In genomic region chr2:3348919-3349318, GRCm38 (mm10) we compare ENCODE assay signal across 9 mouse cellular contexts. TPM values are rescaled to one million over a fixed set of nuclear protein-coding genes. Genes with fewer than 3 reads are reported as not detected.
DNase-seq lines count a peak whose midpoint lies in the region; ATAC-seq and TF ChIP-seq lines count a peak whose summit lies in the region.
"Had no signal": no experiment of that assay in that cellular context is flagged by ENCODE, and none has a peak within 500 bp of the region (broad histone marks: within the 10 kb centered on the region; RNA-seq: fewer than 3 reads in every experiment).

No protein-coding gene starts in this region.

- H3K27me3 ChIP-seq in heart, embryonic 12.5 days (replicated peaks): peaks cover 11% of the 10 kb centered on the region; the same call in 1 of the 2 replicates
- H3K27me3 ChIP-seq in spleen, adult 2 months (ENCODE audit: control insufficient read depth, insufficient read depth, low read length): no peaks in the 10 kb centered on the region

- no peak overlapping the region for H3K4me2 ChIP-seq in heart, embryonic 12.5 days
- H3K4me2 ChIP-seq: neural tube, embryonic 13.5 days had no signal

- 0 out of 2 replicates have a peak, but pooled peaks have one; percentile 19 for TF ChIP-seq CTCF in spleen, adult 2 months (IDR thresholded peaks at IDR 0.05; ENCODE audit: extremely low read depth, insufficient read depth, insufficient read length, insufficient replicate concordance)

- no peak for TF ChIP-seq POLR2A in spleen, adult 2 months (IDR thresholded peaks at IDR 0.05; ENCODE audit: low read depth, low read length)

- peak; percentile 28 to 42 for DNase-seq in heart, postnatal 10 days
- DNase-seq in spleen, adult 2 months (ENCODE audit: low read depth in 1 of 2, low spot score in 2 of 2): peak in 1 of 2 experiments; percentile 7
- DNase-seq in spleen, postnatal 10 days (ENCODE audit: low spot score in 2 of 2): no peak
- peak; percentile 64 for DNase-seq in embryo, embryonic 10 days (ENCODE audit: low spot score)
- peak; percentile 34 for DNase-seq in mesoderm, embryonic 11.5 days (ENCODE audit: low read depth, low spot score)
- no peak for DNase-seq in gastrocnemius, postnatal 4 days (ENCODE audit: low spot score in 2 of 2)
- no peak for DNase-seq in layer of hippocampus, adult 8-10 months (ENCODE audit: low spot score in 2 of 2)

- H3K9me3 ChIP-seq in heart, embryonic 12.5 days (replicated peaks): peaks cover 4% of the 10 kb centered on the region; the same call in 1 of the 2 replicates
- H3K9me3 ChIP-seq: neural tube, embryonic 13.5 days had no signal

- no peak overlapping the region for H3K4me3 ChIP-seq in heart, embryonic 12.5 days
- H3K4me3 ChIP-seq in spleen, adult 2 months (ENCODE audit: extremely low read depth, insufficient read depth, insufficient read length): no peak overlapping the region
- H3K4me3 ChIP-seq: neural tube, embryonic 13.5 days had no signal

- WGBS in heart, embryonic 12.5 days: 22% methylated on average over 3 of the region's 3 CpGs
- WGBS in spleen, adult 2 months: 18% methylated on average over 3 of the region's 3 CpGs

- no peaks in the 10 kb centered on the region for H3K36me3 ChIP-seq in heart, embryonic 12.5 days
- H3K36me3 ChIP-seq in spleen, adult 2 months (ENCODE audit: control insufficient read depth, insufficient read depth, low read length): no peaks in the 10 kb centered on the region
- H3K36me3 ChIP-seq: neural tube, embryonic 13.5 days had no signal

- H3K4me1 ChIP-seq in heart, embryonic 12.5 days (replicated peaks): no peaks in the 10 kb centered on the region
- no peaks in the 10 kb centered on the region for H3K4me1 ChIP-seq in spleen, adult 2 months (ENCODE audit: control insufficient read depth, insufficient read depth, insufficient read length)
- H3K4me1 ChIP-seq: neural tube, embryonic 13.5 days had no signal

- no peak for ATAC-seq in heart, embryonic 12.5 days (ENCODE audit: insufficient number of reproducible peaks, low FRiP score)

- H3K27ac ChIP-seq in heart, embryonic 12.5 days (ENCODE audit: poor library complexity, severe bottlenecking): no peak overlapping the region
- no peak overlapping the region for H3K27ac ChIP-seq in spleen, adult 2 months (ENCODE audit: insufficient read depth, low read length)
- H3K27ac ChIP-seq: neural tube, embryonic 13.5 days had no signal

- no peak overlapping the region for H3K9ac ChIP-seq in heart, embryonic 12.5 days
- H3K9ac ChIP-seq: neural tube, embryonic 13.5 days had no signal

- intact Hi-C loops in heart, postnatal 10 days (cut with DNase I): loop anchor here (2.0 to 10.0 kb wide), 2 partner anchors 450 to 1146 kb away; no protein-coding TSS in a partner anchor

RNA-seq across cellular contexts. Expression of gene Acbd7, which starts 13.0 kb away (rescaled TPM):
- total RNA-seq in heart, postnatal 10 days (2021): not detected
- polyA plus RNA-seq in heart, embryonic 12.5 days (2016; fragmentation: Nextera tagmentation; extraction: Ambion mirVana): 0.53 and 0.72 TPM in 2 replicates
- polyA plus RNA-seq in spleen, adult 2 months (2012; rRNA removed): not detected in 2 replicates
- under 1 TPM; 0.57 to 0.59 TPM for total RNA-seq in gastrocnemius, postnatal 4 days (2021)
- 1 to 10 TPM in 3 of 4 experiments, under 1 TPM in 1; 0.68 to 2.0 (median 1.4) TPM for total RNA-seq in layer of hippocampus, adult 8-10 months (2022)

RNA-seq across cellular contexts. Expression of gene Rpp38, which starts 16.5 kb away (rescaled TPM):
- 1 to 10 TPM; 5.8 to 6.4 TPM for total RNA-seq in heart, postnatal 10 days (2021)
- 12.6 and 13.7 TPM in 2 replicates for polyA plus RNA-seq in heart, embryonic 12.5 days (2016; fragmentation: Nextera tagmentation; extraction: Ambion mirVana)
- polyA plus RNA-seq in spleen, adult 2 months (2012; rRNA removed): 1.9 and 2.3 TPM in 2 replicates
- 1 to 10 TPM; 6.5 to 9.8 TPM for total RNA-seq in gastrocnemius, postnatal 4 days (2021)
- total RNA-seq in layer of hippocampus, adult 8-10 months (2022): 10 to 100 TPM in 2 of 4 experiments, 1 to 10 TPM in 2; 8.3 to 14.4 (median 10.2) TPM

RNA-seq across cellular contexts. Expression of gene Olah, which starts 48.1 kb away (rescaled TPM):
- total RNA-seq in heart, postnatal 10 days (2021): not detected
- not detected in 2 replicates for polyA plus RNA-seq in heart, embryonic 12.5 days (2016; fragmentation: Nextera tagmentation; extraction: Ambion mirVana)
- polyA plus RNA-seq in spleen, adult 2 months (2012; rRNA removed): not detected in 2 replicates
- not detected for total RNA-seq in gastrocnemius, postnatal 4 days (2021)
- not detected for total RNA-seq in layer of hippocampus, adult 8-10 months (2022)
- polyA plus RNA-seq: neural tube, embryonic 13.5 days had no signal

Comparison
In these comparisons a context has a peak if more than half of its experiments do, and no peak if none do; other contexts are left out.
1. DNase-seq: peak in heart, postnatal 10 days (2 of 2), embryo, embryonic 10 days (single experiment) and mesoderm, embryonic 11.5 days (single experiment); none in spleen, postnatal 10 days (0 of 2), gastrocnemius, postnatal 4 days (0 of 2) and layer of hippocampus, adult 8-10 months (0 of 2).